Mouse (Mus musculus): ENCODE results near the gene Tshz2.

DNA sequence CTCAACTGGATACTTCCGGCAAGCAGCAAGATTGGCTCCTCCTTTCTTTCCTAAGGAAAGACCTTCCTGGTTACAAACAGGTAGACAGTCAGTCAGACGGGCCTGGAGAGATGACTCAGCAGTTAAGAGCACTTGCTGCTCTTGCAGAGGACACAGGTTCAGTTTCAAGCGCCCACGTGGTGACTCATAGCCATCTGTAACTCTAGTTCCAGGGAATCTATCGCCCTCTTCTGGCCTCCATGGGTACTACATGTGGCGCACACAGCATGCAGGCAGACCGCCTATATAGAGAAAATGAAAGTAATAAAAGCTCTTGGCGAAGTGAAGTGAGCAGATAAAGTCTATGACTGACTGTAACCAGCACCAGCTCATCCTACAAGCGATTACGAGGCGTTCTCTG, 413.1 kb downstream of the Tshz2 start:
- TF ChIP-seq CTCF (IDR thresholded peaks at IDR 0.05; ENCODE audit: low read depth), result peak; percentile 70
- no peak for TF ChIP-seq EP300 (IDR thresholded peaks at IDR 0.05; ENCODE audit: low read depth)

Data from liver, embryonic 14.5 days (tissue).